Mouse (Mus musculus): Measurements from ENCODE around the gene Smad3.

GRCm38 (mm10) chr9:63641983-63642646 is 115.7 kb downstream of the Smad3 start:
- TF ChIP-seq POLR2A (IDR thresholded peaks at IDR 0.05; ENCODE audit: borderline replicate concordance, extremely low read depth, low read depth, low read length) (no peak), CTCF (IDR thresholded peaks at IDR 0.05; ENCODE audit: insufficient read depth, low read length) (no peak)
